Mouse (Mus musculus): ENCODE results near the gene Palld.

- TF ChIP-seq GATA1 (IDR thresholded peaks at IDR 0.05; ENCODE audit: borderline replicate concordance, low read length) (no peak), FLI1 (IDR thresholded peaks at IDR 0.05; ENCODE audit: low read length) (no peak)
These were observed 256.2 kb downstream of the Palld start for GRCm38 (mm10) chr8:61646195-61646835.
